Mouse (Mus musculus) kidney, embryonic 16.5 days (tissue): ENCODE results near the gene Prr5. TPM values are rescaled to one million over a fixed set of nuclear protein-coding genes. Genes with fewer than 3 reads are reported as not detected.

Experiments used
- ATAC-seq: fragments of 200-750 bp; cut with Nextera tagmentation; 2 replicates; pipeline ENCODE4 v1.8.0; 2017; ENCODE audit warnings: moderate TSS enrichment; ENCODE audit not compliant: low FRiP score, low TSS enrichment
- H3K27ac ChIP-seq: fragments of 300-500 bp; sonication (generic); 2 replicates; pipeline ENCODE4 v1.5.1; 2014; ENCODE audit warnings: low read length
- H3K27me3 ChIP-seq: fragments of 300-500 bp; sonication (generic); 2 replicates; pipeline ENCODE4 v1.6.1; 2014; ENCODE audit warnings: low read length, control low read depth, mixed read lengths; ENCODE audit not compliant: insufficient read depth
- H3K36me3 ChIP-seq: fragments of 300-500 bp; sonication (generic); 2 replicates; pipeline ENCODE4 v1.6.1; 2014; ENCODE audit warnings: low read length, control low read depth, mixed read lengths; ENCODE audit not compliant: insufficient read depth
- H3K4me1 ChIP-seq: fragments of 300-500 bp; sonication (generic); 2 replicates; pipeline ENCODE4 v1.6.1; 2014; ENCODE audit warnings: low read length, control low read depth, mixed read lengths; ENCODE audit not compliant: insufficient read depth
- H3K4me2 ChIP-seq: fragments of 300-500 bp; sonication (generic); replicated peaks from 2 replicates; pipeline ENCODE4 v1.6.1; 2014; ENCODE audit warnings: low read depth, low read length
- H3K4me3 ChIP-seq: fragments of 300-500 bp; sonication (generic); 2 replicates; pipeline ENCODE4 v1.5.1; 2014; ENCODE audit warnings: mild to moderate bottlenecking, low read length
- H3K9ac ChIP-seq: fragments of 300-500 bp; sonication (generic); replicated peaks from 2 replicates; pipeline ENCODE4 v1.6.1; 2014; ENCODE audit warnings: low read length
- H3K9me3 ChIP-seq: fragments of 300-500 bp; sonication (generic); 2 replicates; pipeline ENCODE4 v1.6.1; 2016; ENCODE audit warnings: low read length, control low read depth
- WGBS: fragments of 180-500 bp; shearing (Covaris S2); extraction: QIAGEN DNeasy Blood & Tissue Kit; methylation state at CpG from one replicate; pipeline ENCODE4 v1.1.7; 2014; 5-methylcytosine and 5-hydroxymethylcytosine counted together
- polyA plus RNA-seq: library from polyadenylated mRNA; unstranded; fragments of >200 nt; fragmentation: Nextera tagmentation; extraction: Ambion mirVana; gene quantifications from 2 replicates; pipeline ENCODE4 v1.2.1, GENCODE M21; 2015

The Prr5 gene
- polyA plus RNA-seq, 1 experiment from 2014 or later = 43.4 TPM

GRCm38 (mm10) chr15:84684520-84684919, 15.1 kb downstream of the Prr5 start:
- Histone ChIP-seq H3K27ac (no peak overlapping the region), H3K4me2 (no peak overlapping the region), H3K4me3 (no peak overlapping the region), H3K9ac (no peak overlapping the region), H3K27me3 (no peaks in the 10 kb centered on the region), H3K9me3 (no peaks in the 10 kb centered on the region), H3K4me1 (peaks cover 58% of the 10 kb centered on the region), H3K36me3 (peaks cover 10% of the 10 kb centered on the region; the same call in 1 of the 2 replicates)
- whole genome bisulfite sequencing = 79% methylated on average over 5 of the region's 5 CpGs
- no peak for ATAC-seq

- Histone ChIP-seq H3K4me3 (no peak overlapping the region), H3K27me3 (no peaks in the 10 kb centered on the region), H3K4me2 (no peak overlapping the region), H3K36me3 (peaks cover 19% of the 10 kb centered on the region; the same call in 1 of the 2 replicates), H3K9ac (no peak overlapping the region), H3K4me1 (peaks cover 54% of the 10 kb centered on the region), H3K9me3 (no peaks in the 10 kb centered on the region), H3K27ac (no peak overlapping the region)
- WGBS = 39% methylated on average over 3 of the region's 3 CpGs
- no peak for ATAC-seq
Observed at GRCm38 (mm10) chr15:84685417-84685816, 16.0 kb downstream of the Prr5 start.

- H3K4me1 ChIP-seq = peaks cover 39% of the 10 kb centered on the region
- no peaks in the 10 kb centered on the region for H3K27me3 ChIP-seq
- peak overlapping the region; percentile 7; the same call in 1 of the 2 replicates for H3K4me2 ChIP-seq
- no peaks in the 10 kb centered on the region for H3K9me3 ChIP-seq
- 32% methylated on average over 14 of the region's 14 CpGs for WGBS
- no peak overlapping the region for H3K9ac ChIP-seq
- peak overlapping the region; percentile 61 for H3K27ac ChIP-seq
- H3K4me3 ChIP-seq = no peak overlapping the region
- peaks cover 41% of the 10 kb centered on the region for H3K36me3 ChIP-seq
- peak; percentile 57 for ATAC-seq
Observed at GRCm38 (mm10) chr15:84687904-84688303, 18.5 kb downstream of the Prr5 start.

- Histone ChIP-seq H3K4me1 (peaks cover 29% of the 10 kb centered on the region), H3K36me3 (peaks cover 54% of the 10 kb centered on the region), H3K9me3 (no peaks in the 10 kb centered on the region), H3K27ac (no peak overlapping the region), H3K9ac (no peak overlapping the region), H3K4me2 (no peak overlapping the region), H3K27me3 (no peaks in the 10 kb centered on the region), H3K4me3 (no peak overlapping the region)
- ATAC-seq = no peak
- WGBS = 70% methylated on average over 6 of the region's 6 CpGs
Observed at GRCm38 (mm10) chr15:84689356-84689755, 19.9 kb downstream of the Prr5 start.

GRCm38 (mm10) chr15:84691513-84691912, 22.1 kb downstream of the Prr5 start:
- no peak for ATAC-seq
- no peak overlapping the region for H3K4me2 ChIP-seq
- H3K9me3 ChIP-seq = no peaks in the 10 kb centered on the region
- WGBS = 83% methylated on average over 6 of the region's 6 CpGs
- H3K9ac ChIP-seq = no peak overlapping the region
- H3K36me3 ChIP-seq = peaks cover 57% of the 10 kb centered on the region
- no peak overlapping the region for H3K4me3 ChIP-seq
- no peak overlapping the region for H3K27ac ChIP-seq
- peaks cover 31% of the 10 kb centered on the region for H3K4me1 ChIP-seq
- H3K27me3 ChIP-seq = no peaks in the 10 kb centered on the region

- H3K36me3 ChIP-seq = peaks cover 58% of the 10 kb centered on the region
- no peak for ATAC-seq
- no peaks in the 10 kb centered on the region for H3K27me3 ChIP-seq
- H3K9ac ChIP-seq = no peak overlapping the region
- no peaks in the 10 kb centered on the region for H3K9me3 ChIP-seq
- no peak overlapping the region for H3K4me2 ChIP-seq
- no peak overlapping the region for H3K4me3 ChIP-seq
- whole genome bisulfite sequencing = 91% methylated on average over 7 of the region's 7 CpGs
- peaks cover 23% of the 10 kb centered on the region for H3K4me1 ChIP-seq
- no peak overlapping the region for H3K27ac ChIP-seq
Observed at GRCm38 (mm10) chr15:84692645-84693044, 23.2 kb downstream of the Prr5 start.

GRCm38 (mm10) chr15:84696021-84696420, 26.6 kb downstream of the Prr5 start:
- H3K27ac ChIP-seq = peak overlapping the region; percentile 70
- peaks cover 49% of the 10 kb centered on the region for H3K36me3 ChIP-seq
- no peak overlapping the region; the same call in 1 of the 2 replicates for H3K9ac ChIP-seq
- 44% methylated on average over 4 of the region's 4 CpGs for WGBS
- no peaks in the 10 kb centered on the region for H3K9me3 ChIP-seq
- H3K4me2 ChIP-seq = no peak overlapping the region
- H3K27me3 ChIP-seq = no peaks in the 10 kb centered on the region
- H3K4me1 ChIP-seq = peaks cover 12% of the 10 kb centered on the region; the same call in 1 of the 2 replicates
- peak; percentile 74 for ATAC-seq
- H3K4me3 ChIP-seq = no peak overlapping the region

GRCm38 (mm10) chr15:84697611-84698011, 28.2 kb downstream of the Prr5 start:
- Histone ChIP-seq H3K36me3 (peaks cover 35% of the 10 kb centered on the region), H3K9ac (no peak overlapping the region), H3K27ac (no peak overlapping the region), H3K4me2 (no peak overlapping the region), H3K4me3 (no peak overlapping the region), H3K27me3 (no peaks in the 10 kb centered on the region), H3K4me1 (peaks cover 15% of the 10 kb centered on the region; the same call in 1 of the 2 replicates), H3K9me3 (no peaks in the 10 kb centered on the region)
- WGBS = 71% methylated on average over 11 of the region's 11 CpGs
- ATAC-seq = no peak

- H3K36me3 ChIP-seq = peaks cover 35% of the 10 kb centered on the region
- no peak overlapping the region for H3K4me3 ChIP-seq
- no peak overlapping the region for H3K27ac ChIP-seq
- 69% methylated on average over 2 of the region's 2 CpGs for WGBS
- no peaks in the 10 kb centered on the region for H3K27me3 ChIP-seq
- no peak overlapping the region for H3K9ac ChIP-seq
- H3K9me3 ChIP-seq = no peaks in the 10 kb centered on the region
- ATAC-seq = no peak
- H3K4me2 ChIP-seq = no peak overlapping the region
- H3K4me1 ChIP-seq = peaks cover 15% of the 10 kb centered on the region; the same call in 1 of the 2 replicates
Observed at GRCm38 (mm10) chr15:84698189-84698588, 28.8 kb downstream of the Prr5 start.

GRCm38 (mm10) chr15:84700147-84700794, 30.9 kb downstream of the Prr5 start:
- no peaks in the 10 kb centered on the region for H3K27me3 ChIP-seq
- no peak overlapping the region for H3K27ac ChIP-seq
- H3K4me3 ChIP-seq = no peak overlapping the region
- no peak overlapping the region for H3K9ac ChIP-seq
- no peaks in the 10 kb centered on the region for H3K9me3 ChIP-seq
- H3K4me1 ChIP-seq = peaks cover 15% of the 10 kb centered on the region; the same call in 1 of the 2 replicates
- H3K36me3 ChIP-seq = peaks cover 21% of the 10 kb centered on the region
- WGBS = 50% methylated on average over 6 of the region's 6 CpGs
- no peak; the same call in 1 of the 2 replicates for ATAC-seq
- H3K4me2 ChIP-seq = no peak overlapping the region
